Mouse (Mus musculus) spleen, adult 2 months (tissue): ENCODE results near the gene Pfas.

ENCODE experiments used
- CTCF ChIP-seq: fragments of 200-500 bp; IDR thresholded peaks from 2 replicates; pipeline ENCODE4 v1.5.1; 2011; ENCODE audit warnings: mild to moderate bottlenecking, inconsistent platforms; ENCODE audit not compliant: insufficient read depth, insufficient read length, insufficient replicate concordance; ENCODE audit errors: extremely low read depth
- POLR2A ChIP-seq: fragments of 200-500 bp; IDR thresholded peaks from 2 replicates; pipeline ENCODE4 v1.6.1; 2011; ENCODE audit warnings: low read depth, low read length, inconsistent platforms

DNA sequence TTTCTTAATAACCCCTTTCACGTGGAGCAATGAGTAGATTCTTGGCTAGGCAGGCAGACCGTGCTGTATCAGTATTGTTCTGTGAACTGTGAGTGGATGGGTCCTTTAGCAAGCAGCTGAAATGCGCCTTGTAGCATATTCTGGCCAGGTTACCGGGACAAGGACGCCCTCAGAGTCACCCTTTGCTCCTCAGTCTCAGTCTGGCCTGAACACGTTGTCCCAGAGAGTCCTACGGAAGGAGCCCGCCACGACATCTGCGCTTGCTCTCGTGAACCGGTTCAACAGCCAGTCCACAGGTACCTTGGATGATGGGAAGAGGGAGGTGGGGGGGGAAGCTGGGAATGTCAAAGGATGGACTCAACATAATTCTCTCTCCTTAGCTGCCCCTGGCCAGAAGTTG is 39.3 kb upstream of the Pfas start:
- TF ChIP-seq CTCF: no peak
- no peak for TF ChIP-seq POLR2A
